Mouse (Mus musculus): ENCODE data around the gene Mtif3.

DNA sequence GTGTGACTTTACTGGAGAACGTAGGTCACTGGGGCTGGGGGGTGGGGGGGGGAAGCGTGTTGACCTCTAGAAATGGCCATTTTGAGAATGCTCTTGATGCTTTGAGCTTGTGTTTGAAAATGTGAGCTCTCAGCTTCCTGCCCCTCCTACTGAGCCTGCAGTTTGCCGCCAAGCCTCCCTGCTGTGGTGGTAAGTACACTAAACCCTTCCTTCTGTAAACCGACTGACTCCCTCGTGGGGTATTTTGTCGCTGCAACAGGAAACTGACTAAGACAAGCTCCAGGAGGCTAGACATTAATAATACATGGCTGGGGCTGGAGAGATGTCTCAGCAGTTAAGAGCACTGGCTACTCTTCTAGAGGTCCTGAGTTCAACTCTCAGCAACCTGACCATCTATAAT lies 46.8 kb downstream of the Mtif3 start:
- no peak for TF ChIP-seq CTCF (IDR thresholded peaks at IDR 0.05; ENCODE audit: control insufficient read depth, insufficient read depth, insufficient read length)
- no peak for TF ChIP-seq MAX (IDR thresholded peaks at IDR 0.05)

All from C2C12 (cell line).